Mouse (Mus musculus): ENCODE measurements around the gene Gm45261. TPM values are rescaled to one million over a fixed set of nuclear protein-coding genes. Genes with fewer than 3 reads are reported as not detected.

The Gm45261 gene
- not detected in 2 replicates for total RNA-seq (2014; rRNA removed)
- not detected in 2 replicates for polyA plus RNA-seq (2015; fragmentation: Nextera tagmentation; extraction: Ambion mirVana)

GRCm38 (mm10) chr1:80461348-80461747 lies at the start of gene Gm45261:
TSS of gene Gm45261 (minus strand) at chr1:80461448.
- H3K9ac ChIP-seq = no peak within 1 kb of the TSS
- H3K4me1 ChIP-seq (ENCODE audit: insufficient read depth) = peaks cover 3% of the 10 kb centered on the region; the same call in 1 of the 2 replicates
- no peak within 1 kb of the TSS for H3K27ac ChIP-seq (ENCODE audit: low read depth, low read length)
- no peaks in the 10 kb centered on the region for H3K9me3 ChIP-seq (ENCODE audit: low read length)
- no peaks in the 10 kb centered on the region for H3K27me3 ChIP-seq (ENCODE audit: insufficient read depth, low read length)
- no peak for DNase-seq
- H3K4me2 ChIP-seq (ENCODE audit: low read depth) = no peak within 1 kb of the TSS
- 85% methylated on average over 6 of the region's 6 CpGs for WGBS
- no peak for ATAC-seq
- H3K4me3 ChIP-seq (ENCODE audit: low read depth, low read length) = no peak within 1 kb of the TSS
- TF ChIP-seq CTCF (IDR thresholded peaks at IDR 0.05; ENCODE audit: low read depth) = no peak
- no peaks in the 10 kb centered on the region for H3K36me3 ChIP-seq (ENCODE audit: insufficient read depth)

- H3K4me2 ChIP-seq (ENCODE audit: low read depth) = no peak overlapping the region
- no peaks in the 10 kb centered on the region for H3K27me3 ChIP-seq (ENCODE audit: insufficient read depth, low read length)
- H3K4me1 ChIP-seq (ENCODE audit: insufficient read depth) = no peaks in the 10 kb centered on the region
- H3K36me3 ChIP-seq (ENCODE audit: insufficient read depth) = no peaks in the 10 kb centered on the region
- no peak overlapping the region for H3K27ac ChIP-seq (ENCODE audit: low read depth, low read length)
- ATAC-seq (no peak), DNase-seq (no peak)
- H3K9ac ChIP-seq = no peak overlapping the region
- peak; percentile 46; the same call in 1 of the 2 replicates for TF ChIP-seq CTCF (IDR thresholded peaks at IDR 0.05; ENCODE audit: low read depth)
- H3K9me3 ChIP-seq (ENCODE audit: low read length) = no peaks in the 10 kb centered on the region
- H3K4me3 ChIP-seq (ENCODE audit: low read depth, low read length) = no peak overlapping the region
- 82% methylated on average over 2 of the region's 2 CpGs for WGBS
These were observed 43.5 kb upstream of the Gm45261 start for GRCm38 (mm10) chr1:80504757-80505156.

GRCm38 (mm10) chr1:80504081-80504480 lies 42.8 kb upstream of the Gm45261 start:
- Histone ChIP-seq H3K27ac (ENCODE audit: low read depth, low read length) (no peak overlapping the region), H3K9me3 (ENCODE audit: low read length) (no peaks in the 10 kb centered on the region), H3K36me3 (ENCODE audit: insufficient read depth) (no peaks in the 10 kb centered on the region), H3K27me3 (ENCODE audit: insufficient read depth, low read length) (no peaks in the 10 kb centered on the region), H3K9ac (no peak overlapping the region), H3K4me2 (ENCODE audit: low read depth) (no peak overlapping the region), H3K4me1 (ENCODE audit: insufficient read depth) (no peaks in the 10 kb centered on the region), H3K4me3 (ENCODE audit: low read depth, low read length) (no peak overlapping the region)
- WGBS = 76% methylated on average over 4 of the region's 4 CpGs
- DNase-seq = no peak
- ATAC-seq = no peak
- no peak for TF ChIP-seq CTCF (IDR thresholded peaks at IDR 0.05; ENCODE audit: low read depth)

- Histone ChIP-seq H3K27me3 (ENCODE audit: insufficient read depth, low read length) (no peaks in the 10 kb centered on the region), H3K9ac (no peak overlapping the region), H3K36me3 (ENCODE audit: insufficient read depth) (no peaks in the 10 kb centered on the region), H3K27ac (ENCODE audit: low read depth, low read length) (no peak overlapping the region), H3K4me3 (ENCODE audit: low read depth, low read length) (no peak overlapping the region), H3K4me1 (ENCODE audit: insufficient read depth) (no peaks in the 10 kb centered on the region), H3K9me3 (ENCODE audit: low read length) (no peaks in the 10 kb centered on the region), H3K4me2 (ENCODE audit: low read depth) (no peak overlapping the region)
- TF ChIP-seq CTCF (IDR thresholded peaks at IDR 0.05; ENCODE audit: low read depth) = no peak
- peak; percentile 58 for DNase-seq
- peak; percentile 82 for ATAC-seq
- 58% methylated on average over 9 of the region's 9 CpGs for WGBS
These were observed 41.4 kb upstream of the Gm45261 start for GRCm38 (mm10) chr1:80502456-80503165.

GRCm38 (mm10) chr1:80499264-80499663 lies 38.0 kb upstream of the Gm45261 start:
- ATAC-seq (peak; percentile 26; the same call in 1 of the 2 replicates), DNase-seq (no peak)
- no peak for TF ChIP-seq CTCF (IDR thresholded peaks at IDR 0.05; ENCODE audit: low read depth)
- Histone ChIP-seq H3K27ac (ENCODE audit: low read depth, low read length) (no peak overlapping the region), H3K4me2 (ENCODE audit: low read depth) (no peak overlapping the region), H3K4me3 (ENCODE audit: low read depth, low read length) (no peak overlapping the region), H3K9me3 (ENCODE audit: low read length) (no peaks in the 10 kb centered on the region), H3K36me3 (ENCODE audit: insufficient read depth) (no peaks in the 10 kb centered on the region), H3K4me1 (ENCODE audit: insufficient read depth) (no peaks in the 10 kb centered on the region), H3K9ac (no peak overlapping the region), H3K27me3 (ENCODE audit: insufficient read depth, low read length) (no peaks in the 10 kb centered on the region)
- 44% methylated on average over 7 of the region's 7 CpGs for WGBS

GRCm38 (mm10) chr1:80496360-80496759 lies 35.1 kb upstream of the Gm45261 start:
- Histone ChIP-seq H3K9me3 (ENCODE audit: low read length) (no peaks in the 10 kb centered on the region), H3K27me3 (ENCODE audit: insufficient read depth, low read length) (no peaks in the 10 kb centered on the region), H3K9ac (no peak overlapping the region), H3K27ac (ENCODE audit: low read depth, low read length) (no peak overlapping the region), H3K4me2 (ENCODE audit: low read depth) (no peak overlapping the region), H3K4me3 (ENCODE audit: low read depth, low read length) (no peak overlapping the region), H3K4me1 (ENCODE audit: insufficient read depth) (no peaks in the 10 kb centered on the region), H3K36me3 (ENCODE audit: insufficient read depth) (no peaks in the 10 kb centered on the region)
- WGBS = 86% methylated on average over 4 of the region's 4 CpGs
- DNase-seq (no peak), ATAC-seq (no peak)
- no peak for TF ChIP-seq CTCF (IDR thresholded peaks at IDR 0.05; ENCODE audit: low read depth)

GRCm38 (mm10) chr1:80483419-80483818 lies 22.2 kb upstream of the Gm45261 start:
- ATAC-seq (no peak), DNase-seq (no peak)
- no peak overlapping the region for H3K27ac ChIP-seq (ENCODE audit: low read depth, low read length)

More at GRCm38 (mm10) chr1:80483419-80483818, 22.2 kb upstream of the Gm45261 start:
- 76% methylated on average over 5 of the region's 5 CpGs for WGBS
- H3K4me2 ChIP-seq (ENCODE audit: low read depth) = no peak overlapping the region
- no peak for TF ChIP-seq CTCF (IDR thresholded peaks at IDR 0.05; ENCODE audit: low read depth)
- H3K36me3 ChIP-seq (ENCODE audit: insufficient read depth) = no peaks in the 10 kb centered on the region
- H3K4me3 ChIP-seq (ENCODE audit: low read depth, low read length) = no peak overlapping the region
- H3K4me1 ChIP-seq (ENCODE audit: insufficient read depth) = no peaks in the 10 kb centered on the region
- no peaks in the 10 kb centered on the region for H3K27me3 ChIP-seq (ENCODE audit: insufficient read depth, low read length)
- H3K9ac ChIP-seq = no peak overlapping the region
- H3K9me3 ChIP-seq (ENCODE audit: low read length) = no peaks in the 10 kb centered on the region
